Mouse (Mus musculus): ENCODE data around the gene Ankzf1. TPM values are rescaled to one million over a fixed set of nuclear protein-coding genes. Genes with fewer than 3 reads are reported as not detected.

Gene Ankzf1
- polyA plus RNA-seq, 1 experiment from 2014 or later, result 14.9 TPM

- ATAC-seq (ENCODE audit: low FRiP score) (no peak), DNase-seq (ENCODE audit: low spot score) (no peak)
- Histone ChIP-seq H3K4me1 (replicated peaks; ENCODE audit: control insufficient read depth, insufficient read depth, low read length) (no peaks in the 10 kb centered on the region), H3K36me3 (ENCODE audit: control insufficient read depth, insufficient read depth, low read length) (no peaks in the 10 kb centered on the region), H3K27me3 (ENCODE audit: control insufficient read depth, insufficient read depth, low read length) (no peaks in the 10 kb centered on the region), H3K27ac (ENCODE audit: low read depth, low read length) (no peak overlapping the region), H3K9ac (ENCODE audit: low read depth, low read length) (no peak overlapping the region), H3K9me3 (ENCODE audit: control insufficient read depth, low read length) (no peaks in the 10 kb centered on the region), H3K4me3 (ENCODE audit: low read depth, low read length) (no peak overlapping the region), H3K4me2 (replicated peaks; ENCODE audit: low read depth, low read length) (no peak overlapping the region)
- WGBS, result 72% methylated on average over 5 of the region's 5 CpGs
Measured at GRCm38 (mm10) chr1:75159540-75160255, 32.3 kb upstream of the Ankzf1 start.

DNA sequence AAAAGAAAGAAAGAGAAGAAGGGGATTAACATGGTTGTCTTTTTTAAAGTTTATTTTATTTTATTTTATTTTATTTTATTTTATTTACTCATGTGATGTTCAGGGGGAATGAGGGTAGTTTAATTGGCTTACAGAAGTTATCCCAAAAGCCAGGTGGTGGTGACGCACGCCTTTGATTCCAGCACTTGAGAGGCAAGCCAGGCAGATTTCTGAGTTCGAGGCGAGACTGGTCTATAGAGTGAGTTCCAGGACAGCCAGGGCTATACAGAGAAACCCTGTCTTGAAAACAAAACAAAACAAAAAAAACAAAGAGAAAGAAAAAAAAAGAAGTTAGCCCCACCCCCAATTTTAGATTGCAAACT is 31.7 kb upstream of the Ankzf1 start:
- H3K27me3 ChIP-seq (ENCODE audit: control insufficient read depth, insufficient read depth, low read length), result no peaks in the 10 kb centered on the region
- no peak overlapping the region for H3K4me2 ChIP-seq (replicated peaks; ENCODE audit: low read depth, low read length)
- no peak overlapping the region for H3K27ac ChIP-seq (ENCODE audit: low read depth, low read length)
- DNase-seq (ENCODE audit: low spot score) (no peak), ATAC-seq (ENCODE audit: low FRiP score) (no peak)
- H3K9ac ChIP-seq (ENCODE audit: low read depth, low read length), result no peak overlapping the region
- 79% methylated on average over 4 of the region's 4 CpGs for WGBS
- no peak overlapping the region for H3K4me3 ChIP-seq (ENCODE audit: low read depth, low read length)
- no peaks in the 10 kb centered on the region for H3K4me1 ChIP-seq (replicated peaks; ENCODE audit: control insufficient read depth, insufficient read depth, low read length)
- no peaks in the 10 kb centered on the region for H3K9me3 ChIP-seq (ENCODE audit: control insufficient read depth, low read length)
- H3K36me3 ChIP-seq (ENCODE audit: control insufficient read depth, insufficient read depth, low read length), result no peaks in the 10 kb centered on the region

GRCm38 (mm10) chr1:75168093-75168471 is 23.9 kb upstream of the Ankzf1 start:
- no peaks in the 10 kb centered on the region for H3K9me3 ChIP-seq (ENCODE audit: control insufficient read depth, low read length)
- peak overlapping the region; percentile 79; the same call in 1 of the 2 replicates for H3K27ac ChIP-seq (ENCODE audit: low read depth, low read length)
- DNase-seq (ENCODE audit: low spot score) (no peak), ATAC-seq (ENCODE audit: low FRiP score) (peak; percentile 49)
- H3K36me3 ChIP-seq (ENCODE audit: control insufficient read depth, insufficient read depth, low read length), result 0 out of 2 replicates have a peak, but pooled peaks cover 2% of the 10 kb centered on the region
- peak overlapping the region; percentile 52 for H3K9ac ChIP-seq (ENCODE audit: low read depth, low read length)
- H3K4me3 ChIP-seq (ENCODE audit: low read depth, low read length), result peak overlapping the region; percentile 68
- no peaks in the 10 kb centered on the region for H3K27me3 ChIP-seq (ENCODE audit: control insufficient read depth, insufficient read depth, low read length)
- H3K4me2 ChIP-seq (replicated peaks; ENCODE audit: low read depth, low read length), result peak overlapping the region; percentile 51
- H3K4me1 ChIP-seq (replicated peaks; ENCODE audit: control insufficient read depth, insufficient read depth, low read length), result 0 out of 2 replicates have a peak, but pooled peaks cover 4% of the 10 kb centered on the region
- WGBS, result 10% methylated on average over 7 of the region's 7 CpGs

GRCm38 (mm10) chr1:75168472-75169464 is 23.2 kb upstream of the Ankzf1 start, which contains the start of gene Zfand2b:
TSS of gene Zfand2b (plus strand) at chr1:75168646.
- ATAC-seq (ENCODE audit: low FRiP score), result peak; percentile 99
- Histone ChIP-seq H3K27ac (ENCODE audit: low read depth, low read length) (peak within 1 kb of the TSS; percentile 79), H3K4me2 (replicated peaks; ENCODE audit: low read depth, low read length) (peak within 1 kb of the TSS; percentile 51), H3K4me3 (ENCODE audit: low read depth, low read length) (peak within 1 kb of the TSS; percentile 68), H3K36me3 (ENCODE audit: control insufficient read depth, insufficient read depth, low read length) (0 out of 2 replicates have a peak, but pooled peaks cover 2% of the 10 kb centered on the region), H3K9me3 (ENCODE audit: control insufficient read depth, low read length) (no peaks in the 10 kb centered on the region), H3K9ac (ENCODE audit: low read depth, low read length) (peak within 1 kb of the TSS; percentile 68), H3K4me1 (replicated peaks; ENCODE audit: control insufficient read depth, insufficient read depth, low read length) (0 out of 2 replicates have a peak, but pooled peaks cover 4% of the 10 kb centered on the region), H3K27me3 (ENCODE audit: control insufficient read depth, insufficient read depth, low read length) (no peaks in the 10 kb centered on the region)
- under 1% methylated on average over 55 of the region's 59 CpGs for WGBS
- DNase-seq (ENCODE audit: low spot score), result peak; percentile 95

DNA sequence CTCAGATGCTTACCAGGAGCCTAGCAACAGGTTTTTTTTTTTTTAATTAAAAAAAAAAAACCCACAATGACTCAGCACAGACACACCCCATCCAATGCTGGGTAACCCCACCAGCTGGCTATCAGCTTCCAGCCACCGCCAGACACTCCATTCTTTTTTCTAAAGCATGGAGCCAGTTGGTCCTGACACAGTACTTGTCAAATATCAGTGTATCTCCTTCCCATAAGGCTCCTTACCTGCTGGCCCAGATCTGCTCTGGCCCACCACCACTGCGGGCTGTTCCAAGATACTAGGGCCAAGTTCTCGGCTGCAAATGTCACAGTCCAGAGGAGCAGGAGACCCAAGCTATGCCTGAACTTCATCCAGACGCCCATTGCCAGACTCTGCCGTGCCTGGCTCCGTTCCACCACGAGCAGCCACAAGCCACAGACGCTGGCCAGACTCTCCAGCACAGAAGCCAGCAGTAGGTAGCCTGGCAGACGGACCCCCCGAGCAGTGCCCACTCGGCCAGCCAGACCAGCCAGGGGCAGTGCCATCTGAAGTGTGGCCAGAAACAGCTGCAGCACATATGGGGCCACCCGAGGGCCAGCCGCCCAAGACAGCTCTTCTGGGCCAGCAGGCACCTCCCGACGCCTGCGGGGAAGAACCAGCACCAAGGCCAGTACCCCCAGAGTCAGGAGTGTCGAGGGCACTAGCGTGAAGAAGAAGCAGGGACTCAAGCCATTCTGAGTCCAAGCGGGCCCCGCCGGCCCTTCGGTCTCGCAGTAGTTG is 12.4 kb upstream of the Ankzf1 start:
- peaks cover 7% of the 10 kb centered on the region for H3K36me3 ChIP-seq (ENCODE audit: control insufficient read depth, insufficient read depth, low read length)
- DNase-seq (ENCODE audit: low spot score) (peak; percentile 9), ATAC-seq (ENCODE audit: low FRiP score) (peak; percentile 12)
- peak overlapping the region; percentile 59 for H3K4me3 ChIP-seq (ENCODE audit: low read depth, low read length)
- 10% methylated on average over 23 of the region's 23 CpGs for WGBS
- no peaks in the 10 kb centered on the region for H3K9me3 ChIP-seq (ENCODE audit: control insufficient read depth, low read length)
- no peaks in the 10 kb centered on the region for H3K27me3 ChIP-seq (ENCODE audit: control insufficient read depth, insufficient read depth, low read length)
- peaks cover 3% of the 10 kb centered on the region; the same call in 1 of the 2 replicates for H3K4me1 ChIP-seq (replicated peaks; ENCODE audit: control insufficient read depth, insufficient read depth, low read length)
- H3K9ac ChIP-seq (ENCODE audit: low read depth, low read length), result peak overlapping the region; percentile 60
- H3K27ac ChIP-seq (ENCODE audit: low read depth, low read length), result peak overlapping the region; percentile 51
- H3K4me2 ChIP-seq (replicated peaks; ENCODE audit: low read depth, low read length), result peak overlapping the region; percentile 95

DNA sequence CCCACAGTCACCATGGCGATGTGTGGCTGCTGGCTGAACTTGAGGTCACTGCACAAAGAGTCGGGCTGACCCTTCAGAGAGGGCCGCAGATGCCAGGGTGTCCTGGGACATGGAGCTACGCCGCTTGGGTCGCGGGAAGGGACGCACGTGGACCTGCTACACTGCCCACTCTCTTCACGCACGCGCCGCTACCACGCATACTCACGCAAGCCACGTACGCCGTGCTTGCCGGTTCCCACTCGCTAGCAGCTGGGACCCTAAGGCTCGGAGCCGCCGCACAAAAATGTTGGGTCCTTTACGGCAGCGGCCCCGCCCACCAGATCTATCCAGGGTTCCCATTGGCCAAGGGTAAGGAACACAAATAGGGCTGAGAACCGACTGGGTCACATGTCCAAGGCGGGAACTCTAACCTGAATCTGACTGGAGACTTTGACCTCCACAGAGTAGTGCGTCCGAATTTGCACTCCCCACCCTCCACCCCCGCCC is 11.8 kb upstream of the Ankzf1 start, which contains the start of gene Abcb6:
Gene Abcb6, minus strand, starts transcription at position 288 of the 486 bp plus-strand sequence.
- H3K27me3 ChIP-seq (ENCODE audit: control insufficient read depth, insufficient read depth, low read length), result no peaks in the 10 kb centered on the region
- H3K9me3 ChIP-seq (ENCODE audit: control insufficient read depth, low read length), result no peaks in the 10 kb centered on the region
- peak within 1 kb of the TSS; percentile 60 for H3K9ac ChIP-seq (ENCODE audit: low read depth, low read length)
- under 1% methylated on average over 31 of the region's 31 CpGs for WGBS
- H3K36me3 ChIP-seq (ENCODE audit: control insufficient read depth, insufficient read depth, low read length), result peaks cover 7% of the 10 kb centered on the region
- H3K4me2 ChIP-seq (replicated peaks; ENCODE audit: low read depth, low read length), result peak within 1 kb of the TSS; percentile 95
- ATAC-seq (ENCODE audit: low FRiP score) (peak; percentile 91), DNase-seq (ENCODE audit: low spot score) (peak; percentile 94)
- peak within 1 kb of the TSS; percentile 51 for H3K27ac ChIP-seq (ENCODE audit: low read depth, low read length)
- peak within 1 kb of the TSS; percentile 59 for H3K4me3 ChIP-seq (ENCODE audit: low read depth, low read length)
- H3K4me1 ChIP-seq (replicated peaks; ENCODE audit: control insufficient read depth, insufficient read depth, low read length), result peaks cover 3% of the 10 kb centered on the region; the same call in 1 of the 2 replicates

DNA sequence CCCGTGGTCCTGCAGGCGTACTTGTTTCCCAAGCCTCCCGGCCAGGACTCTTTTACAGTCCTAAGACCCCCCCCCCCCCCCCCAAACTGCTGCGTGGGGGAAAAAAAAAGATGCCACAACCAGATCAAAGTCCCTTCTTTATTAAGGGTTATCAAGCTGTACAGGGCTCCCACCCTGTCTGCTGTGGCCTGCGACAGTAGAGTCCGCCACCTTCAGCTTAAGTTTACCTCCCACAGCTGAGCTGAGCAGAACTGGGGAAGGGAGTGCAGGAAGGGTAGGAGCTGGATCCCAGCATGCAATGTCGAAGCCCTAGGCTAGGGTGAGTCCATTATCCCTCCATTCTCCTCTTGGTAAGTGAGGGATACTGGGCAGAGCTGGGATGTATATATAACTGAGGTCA is 11.2 kb upstream of the Ankzf1 start:
- 0 out of 2 replicates have a peak, but pooled peaks have one; percentile 3 for ATAC-seq (ENCODE audit: low FRiP score)
- WGBS, result 46% methylated on average over 6 of the region's 7 CpGs
- Histone ChIP-seq H3K4me1 (replicated peaks; ENCODE audit: control insufficient read depth, insufficient read depth, low read length) (peaks cover 3% of the 10 kb centered on the region; the same call in 1 of the 2 replicates), H3K4me3 (ENCODE audit: low read depth, low read length) (no peak overlapping the region), H3K27me3 (ENCODE audit: control insufficient read depth, insufficient read depth, low read length) (no peaks in the 10 kb centered on the region), H3K9ac (ENCODE audit: low read depth, low read length) (peak overlapping the region; percentile 60; the same call in 1 of the 2 replicates), H3K27ac (ENCODE audit: low read depth, low read length) (no peak overlapping the region), H3K9me3 (ENCODE audit: control insufficient read depth, low read length) (no peaks in the 10 kb centered on the region), H3K4me2 (replicated peaks; ENCODE audit: low read depth, low read length) (peak overlapping the region; percentile 95), H3K36me3 (ENCODE audit: control insufficient read depth, insufficient read depth, low read length) (peaks cover 7% of the 10 kb centered on the region)
- no peak for DNase-seq (ENCODE audit: low spot score)

All from hindbrain, embryonic 11.5 days (tissue).